Mouse (Mus musculus) embryonic facial prominence, embryonic 11.5 days (tissue): ENCODE measurements around the gene Dhcr7. TPM values are rescaled to one million over a fixed set of nuclear protein-coding genes. Genes with fewer than 3 reads are reported as not detected.

Experiments used
- ATAC-seq: fragments of 200-750 bp; cut with Nextera tagmentation; replicated peaks from 2 replicates; pipeline ENCODE4 v1.8.0; 2017; ENCODE audit warnings: low read depth; ENCODE audit not compliant: insufficient number of reproducible peaks, low FRiP score, low TSS enrichment
- DNase-seq: peaks from one replicate; pipeline ENCODE4 v3.0.0-alpha.2; 2015; ENCODE audit warnings: low spot score
- H3K27ac ChIP-seq: fragments of 300-500 bp; sonication (generic); replicated peaks from 2 replicates; pipeline ENCODE4 v1.5.1; 2014; ENCODE audit warnings: mild to moderate bottlenecking, low read depth, low read length, control low read depth
- H3K27me3 ChIP-seq: fragments of 300-500 bp; sonication (generic); 2 replicates; pipeline ENCODE4 v1.6.1; 2014; ENCODE audit warnings: mild to moderate bottlenecking, low read length, moderate library complexity, mixed read lengths; ENCODE audit not compliant: control insufficient read depth, insufficient read depth
- H3K36me3 ChIP-seq: fragments of 300-500 bp; sonication (generic); replicated peaks from 2 replicates; pipeline ENCODE4 v1.6.1; 2014; ENCODE audit warnings: low read depth, mild to moderate bottlenecking, low read length, moderate library complexity, mixed read lengths; ENCODE audit not compliant: control insufficient read depth, insufficient read depth
- H3K4me1 ChIP-seq: fragments of 300-500 bp; sonication (generic); 2 replicates; pipeline ENCODE4 v1.6.1; 2014; ENCODE audit warnings: low read length, mixed read lengths; ENCODE audit not compliant: control insufficient read depth, insufficient read depth
- H3K4me2 ChIP-seq: fragments of 300-500 bp; sonication (generic); 2 replicates; pipeline ENCODE4 v1.6.1; 2014; ENCODE audit warnings: low read depth, mild to moderate bottlenecking, control low read depth, low read length, moderate library complexity
- H3K4me3 ChIP-seq: fragments of 300-500 bp; sonication (generic); 2 replicates; pipeline ENCODE4 v1.5.1; 2014; ENCODE audit warnings: low read depth, low read length, control low read depth
- H3K9ac ChIP-seq: fragments of 300-500 bp; sonication (generic); replicated peaks from 2 replicates; pipeline ENCODE4 v1.6.1; 2014; ENCODE audit warnings: mild to moderate bottlenecking, control low read depth, low read length
- H3K9me3 ChIP-seq: fragments of 300-500 bp; sonication (generic); replicated peaks from 2 replicates; pipeline ENCODE4 v1.6.1; 2016; ENCODE audit warnings: mild to moderate bottlenecking, low read length, inconsistent platforms, mixed read lengths; ENCODE audit not compliant: control insufficient read depth
- WGBS: fragments of 180-500 bp; shearing (Covaris S2); extraction: QIAGEN DNeasy Blood & Tissue Kit; methylation state at CpG from one replicate; pipeline ENCODE4 v1.1.7; 2014; 5-methylcytosine and 5-hydroxymethylcytosine counted together
- polyA plus RNA-seq: library from polyadenylated mRNA; unstranded; fragments of >200 nt; fragmentation: Nextera tagmentation; extraction: Ambion mirVana; gene quantifications from 2 replicates; pipeline ENCODE4 v1.2.1, GENCODE M21; 2014

Gene Dhcr7
- polyA plus RNA-seq, 1 experiment from 2014 or later, result 56.4 TPM

GRCm38 (mm10) chr7:143834972-143835371 is 12.0 kb downstream of the Dhcr7 start:
- Histone ChIP-seq H3K4me1 (no peaks in the 10 kb centered on the region; the same call in 1 of the 2 replicates), H3K9me3 (no peaks in the 10 kb centered on the region), H3K4me2 (no peak overlapping the region), H3K36me3 (no peaks in the 10 kb centered on the region; the same call in 1 of the 2 replicates), H3K9ac (no peak overlapping the region), H3K27me3 (no peaks in the 10 kb centered on the region), H3K4me3 (no peak overlapping the region), H3K27ac (no peak overlapping the region)
- 78% methylated on average over 3 of the region's 3 CpGs for WGBS
- ATAC-seq (no peak), DNase-seq (no peak)

- Histone ChIP-seq H3K36me3 (peaks cover 6% of the 10 kb centered on the region), H3K4me1 (no peaks in the 10 kb centered on the region), H3K4me3 (no peak overlapping the region), H3K9me3 (no peaks in the 10 kb centered on the region), H3K9ac (no peak overlapping the region), H3K27me3 (no peaks in the 10 kb centered on the region), H3K4me2 (no peak overlapping the region), H3K27ac (no peak overlapping the region)
- ATAC-seq, result no peak
- WGBS, result 80% methylated on average over 3 of the region's 3 CpGs
- DNase-seq, result no peak
Observed at GRCm38 (mm10) chr7:143837705-143838358, 14.9 kb downstream of the Dhcr7 start.

- DNase-seq (no peak), ATAC-seq (no peak)
- WGBS, result 94% methylated on average over 5 of the region's 5 CpGs
- no peaks in the 10 kb centered on the region for H3K4me1 ChIP-seq
- peaks cover 16% of the 10 kb centered on the region for H3K36me3 ChIP-seq
- H3K9me3 ChIP-seq, result no peaks in the 10 kb centered on the region
- H3K27ac ChIP-seq, result no peak overlapping the region
- no peak overlapping the region for H3K4me3 ChIP-seq
- H3K4me2 ChIP-seq, result no peak overlapping the region
- no peaks in the 10 kb centered on the region for H3K27me3 ChIP-seq
- no peak overlapping the region for H3K9ac ChIP-seq
Observed at GRCm38 (mm10) chr7:143840121-143840520, 17.2 kb downstream of the Dhcr7 start.

- DNase-seq, result no peak
- ATAC-seq, result no peak
- Histone ChIP-seq H3K4me2 (no peak overlapping the region), H3K9me3 (no peaks in the 10 kb centered on the region), H3K9ac (no peak overlapping the region), H3K4me1 (no peaks in the 10 kb centered on the region), H3K36me3 (peaks cover 21% of the 10 kb centered on the region), H3K27ac (no peak overlapping the region), H3K27me3 (no peaks in the 10 kb centered on the region), H3K4me3 (no peak overlapping the region)
- 97% methylated on average over 8 of the region's 8 CpGs for WGBS
Observed at GRCm38 (mm10) chr7:143841301-143841700, 18.4 kb downstream of the Dhcr7 start.

GRCm38 (mm10) chr7:143848127-143848767 is 25.3 kb downstream of the Dhcr7 start:
- H3K9me3 ChIP-seq, result no peaks in the 10 kb centered on the region
- no peaks in the 10 kb centered on the region for H3K27me3 ChIP-seq
- no peak overlapping the region for H3K9ac ChIP-seq
- 90% methylated on average over 5 of the region's 5 CpGs for WGBS
- no peak overlapping the region for H3K4me3 ChIP-seq
- no peaks in the 10 kb centered on the region for H3K4me1 ChIP-seq
- H3K4me2 ChIP-seq, result no peak overlapping the region
- DNase-seq (no peak), ATAC-seq (no peak)
- peaks cover 14% of the 10 kb centered on the region; the same call in 1 of the 2 replicates for H3K36me3 ChIP-seq
- no peak overlapping the region for H3K27ac ChIP-seq

- no peaks in the 10 kb centered on the region for H3K27me3 ChIP-seq
- ATAC-seq, result no peak
- H3K36me3 ChIP-seq, result peaks cover 7% of the 10 kb centered on the region; the same call in 1 of the 2 replicates
- H3K4me3 ChIP-seq, result no peak overlapping the region
- no peak overlapping the region for H3K4me2 ChIP-seq
- H3K9ac ChIP-seq, result no peak overlapping the region
- no peaks in the 10 kb centered on the region for H3K9me3 ChIP-seq
- H3K4me1 ChIP-seq, result no peaks in the 10 kb centered on the region
- DNase-seq, result no peak
- H3K27ac ChIP-seq, result no peak overlapping the region
- 91% methylated on average over 7 of the region's 8 CpGs for WGBS
Observed at GRCm38 (mm10) chr7:143848768-143849482, 26.0 kb downstream of the Dhcr7 start.

- Histone ChIP-seq H3K9me3 (no peaks in the 10 kb centered on the region), H3K4me1 (no peaks in the 10 kb centered on the region), H3K4me3 (no peak within 1 kb of the TSS), H3K27ac (no peak within 1 kb of the TSS), H3K36me3 (no peaks in the 10 kb centered on the region), H3K9ac (no peak within 1 kb of the TSS), H3K4me2 (no peak within 1 kb of the TSS), H3K27me3 (no peaks in the 10 kb centered on the region)
- DNase-seq (no peak), ATAC-seq (no peak)
- WGBS, result 77% methylated on average over 2 of the region's 2 CpGs
Observed at GRCm38 (mm10) chr7:143866538-143866937, 43.6 kb downstream of the Dhcr7 start, which contains the start of gene Gm498. Gene Gm498, plus strand, starts transcription at chr7:143866838.

- ATAC-seq (no peak), DNase-seq (no peak)
- no peaks in the 10 kb centered on the region for H3K4me1 ChIP-seq
- no peaks in the 10 kb centered on the region for H3K36me3 ChIP-seq
- no peak overlapping the region for H3K27ac ChIP-seq
- H3K4me2 ChIP-seq, result no peak overlapping the region
- no peaks in the 10 kb centered on the region for H3K9me3 ChIP-seq
- H3K9ac ChIP-seq, result no peak overlapping the region
- 80% methylated on average over 4 of the region's 4 CpGs for WGBS
- H3K4me3 ChIP-seq, result no peak overlapping the region
- no peaks in the 10 kb centered on the region for H3K27me3 ChIP-seq
Observed at GRCm38 (mm10) chr7:143868874-143869273, 45.9 kb downstream of the Dhcr7 start.
